Mouse (Mus musculus) macrophage (primary cell): ENCODE measurements around the gene Hyal3. TPM values are rescaled to one million over a fixed set of nuclear protein-coding genes. Genes with fewer than 3 reads are reported as not detected.

Experiments
- H3K27ac ChIP-seq: fragments of 350-480 bp; formaldehyde crosslinking; 2 replicates; pipeline ENCODE4 v1.9.0; 2021
- H3K36me3 ChIP-seq: fragments of 350-480 bp; formaldehyde crosslinking; 2 replicates; pipeline ENCODE4 v1.9.0; 2021; ENCODE audit errors: inconsistent target
- H3K4me3 ChIP-seq: fragments of 350-480 bp; formaldehyde crosslinking; 2 replicates; pipeline ENCODE4 v1.9.0; 2021; ENCODE audit errors: inconsistent target
- H3K79me2 ChIP-seq: fragments of 350-480 bp; formaldehyde crosslinking; 2 replicates; pipeline ENCODE4 v1.9.0; 2021; ENCODE audit errors: inconsistent target
- WGBS: methylation state at CpG from one replicate; pipeline ENCODE4 v1.1.7; 2026; ENCODE audit warnings: inconsistent platforms; ENCODE audit not compliant: missing documents; 5-methylcytosine and 5-hydroxymethylcytosine counted together
- polyA plus RNA-seq: library from polyadenylated mRNA; stranded (reverse); fragments of 250-400 nt; gene quantifications from 3 replicates; pipeline ENCODE4 v1.2.4, GENCODE M21; 2018; ENCODE audit warnings: inconsistent platforms

Hyal3 gene
- polyA plus RNA-seq, 1 experiment from 2014 or later: 0.43 TPM

DNA sequence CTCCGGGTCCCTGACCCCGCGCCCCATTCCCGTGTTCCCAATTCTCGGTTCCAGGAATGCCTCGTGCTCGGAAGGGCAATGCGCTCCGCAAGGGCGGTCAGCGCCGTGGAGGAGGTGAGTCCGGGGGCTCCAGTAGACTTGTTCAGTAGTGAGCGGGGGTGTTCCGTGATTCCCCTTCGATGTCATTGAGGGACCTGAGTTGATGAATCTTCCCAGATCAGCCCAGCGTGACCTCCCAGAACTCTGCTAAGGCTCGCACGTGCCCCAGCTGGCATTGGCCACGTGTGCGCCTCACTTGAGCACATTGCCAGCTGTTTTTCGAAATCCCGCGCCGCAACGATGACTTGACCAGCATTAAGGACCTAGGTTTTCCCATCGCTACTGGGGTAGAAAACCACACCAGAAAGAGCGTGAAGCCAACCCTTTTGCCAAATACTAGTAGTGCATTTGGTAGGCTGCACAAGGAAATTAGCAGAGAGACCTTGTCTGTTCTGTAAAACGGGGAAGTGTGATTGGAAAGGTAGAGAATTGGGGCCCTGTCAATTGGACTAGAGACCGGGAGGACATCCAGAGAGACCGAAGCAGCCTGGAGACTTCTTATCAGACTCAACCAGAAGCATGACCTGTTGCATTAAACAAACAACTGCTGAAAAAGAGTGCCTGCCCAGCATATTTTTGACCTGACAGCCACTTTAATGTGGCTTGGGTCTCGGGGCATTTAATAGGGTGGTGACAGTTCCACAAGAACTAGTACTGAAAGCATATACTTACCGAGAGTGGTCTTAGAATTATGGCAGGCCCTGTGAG, 7.4 kb downstream of the Hyal3 start:
- peak overlapping the region; percentile 32 for H3K27ac ChIP-seq
- H3K79me2 ChIP-seq: peaks cover 13% of the 10 kb centered on the region; the same call in 1 of the 2 replicates
- H3K4me3 ChIP-seq: peak overlapping the region; percentile 63
- peaks cover 16% of the 10 kb centered on the region; the same call in 1 of the 2 replicates for H3K36me3 ChIP-seq
- 3% methylated on average over 31 of the region's 33 CpGs for WGBS

GRCm38 (mm10) chr9:107590058-107590772, 9.6 kb downstream of the Hyal3 start:
- WGBS: 92% methylated on average over 25 of the region's 25 CpGs
- peaks cover 13% of the 10 kb centered on the region; the same call in 1 of the 2 replicates for H3K79me2 ChIP-seq
- H3K36me3 ChIP-seq: peaks cover 16% of the 10 kb centered on the region; the same call in 1 of the 2 replicates
- H3K27ac ChIP-seq: no peak overlapping the region
- no peak overlapping the region for H3K4me3 ChIP-seq

- WGBS: 92% methylated on average over 6 of the region's 6 CpGs
- H3K36me3 ChIP-seq: peaks cover 16% of the 10 kb centered on the region; the same call in 1 of the 2 replicates
- H3K79me2 ChIP-seq: peaks cover 13% of the 10 kb centered on the region; the same call in 1 of the 2 replicates
- H3K27ac ChIP-seq: no peak overlapping the region
- H3K4me3 ChIP-seq: no peak overlapping the region
These were observed 10.1 kb downstream of the Hyal3 start for GRCm38 (mm10) chr9:107590773-107591060.

DNA sequence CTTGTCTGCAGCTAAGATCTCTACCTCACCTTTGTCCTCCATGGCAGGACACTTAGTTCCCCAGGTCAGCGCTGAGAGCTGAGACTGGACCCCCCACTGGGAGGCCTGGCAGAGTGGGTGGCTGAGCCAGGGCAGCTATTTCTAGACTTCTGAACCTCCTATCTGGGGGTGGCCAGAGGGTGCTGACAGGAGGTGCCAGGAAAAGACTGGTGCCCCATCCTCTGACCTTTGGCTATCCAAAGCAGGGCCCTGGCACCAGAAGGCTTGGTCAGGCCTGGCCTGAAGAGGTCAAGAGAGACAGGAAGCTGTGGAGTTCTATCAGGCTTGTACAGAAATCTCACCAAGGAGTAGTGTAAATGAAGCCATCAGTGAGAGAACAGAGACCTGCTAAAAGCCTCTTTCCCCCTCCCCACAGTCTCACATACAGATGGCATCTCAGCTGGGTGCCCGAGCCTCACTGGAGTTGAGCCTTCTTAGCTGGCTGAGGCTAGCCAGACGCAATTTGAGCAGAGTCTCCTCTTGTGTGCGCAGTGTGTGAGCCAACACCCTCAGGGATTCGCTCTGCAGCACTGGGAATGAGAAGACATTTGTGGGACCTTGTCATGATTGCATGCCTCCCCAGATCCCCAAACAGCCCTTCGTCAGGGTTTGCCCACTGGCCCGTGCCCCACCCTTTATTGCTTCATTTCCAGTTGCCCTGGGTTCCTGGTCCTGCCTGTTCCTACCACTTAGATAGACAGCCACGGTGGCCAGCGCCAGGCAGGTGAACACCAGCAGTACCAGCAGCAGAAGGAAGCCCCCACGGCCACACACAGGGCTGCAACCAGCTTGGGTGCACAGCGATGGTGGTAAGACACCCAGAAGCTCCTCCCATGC, 12.7 kb downstream of the Hyal3 start:
- Histone ChIP-seq H3K36me3 (peaks cover 16% of the 10 kb centered on the region; the same call in 1 of the 2 replicates), H3K4me3 (no peak overlapping the region), H3K27ac (no peak overlapping the region), H3K79me2 (peaks cover 8% of the 10 kb centered on the region; the same call in 1 of the 2 replicates)
- 83% methylated on average over 10 of the region's 11 CpGs for WGBS

DNA sequence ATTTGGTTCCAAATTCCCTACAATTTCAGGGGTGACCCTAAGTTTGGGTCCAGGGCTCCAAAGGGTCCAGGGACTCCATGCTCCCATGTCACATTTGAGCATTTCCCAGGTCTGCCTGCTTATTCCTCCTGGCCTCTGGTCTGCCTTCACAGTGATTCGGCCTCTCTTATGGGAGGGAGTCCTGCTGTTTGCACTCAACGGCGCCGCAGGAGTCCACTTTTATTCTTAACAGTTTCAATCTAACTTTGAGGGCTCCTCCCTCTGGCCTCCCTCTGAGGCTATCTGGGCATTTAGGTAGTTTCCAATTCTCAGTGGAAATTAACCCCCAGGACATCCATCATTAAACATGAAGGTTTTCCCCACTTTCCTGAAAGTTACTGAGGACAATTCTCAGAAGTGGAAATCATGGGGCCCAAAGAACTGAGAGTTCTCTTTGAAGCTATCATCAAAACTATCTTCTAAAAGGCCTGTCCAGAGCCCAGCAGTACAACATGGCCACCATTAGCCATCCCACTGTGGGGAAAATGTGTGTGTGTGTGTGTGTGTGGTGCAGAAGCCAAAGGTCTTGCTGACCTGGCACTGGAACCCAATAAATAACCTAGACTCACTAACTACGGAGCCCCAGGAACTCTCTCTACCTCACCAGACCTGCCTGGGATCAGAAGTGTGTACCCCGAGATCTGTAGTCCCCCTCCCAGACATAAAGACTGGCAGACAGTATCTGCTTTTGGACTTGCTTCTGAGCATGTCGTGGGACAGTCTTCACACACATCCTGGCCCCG, 13.9 kb downstream of the Hyal3 start:
- no peaks in the 10 kb centered on the region for H3K79me2 ChIP-seq
- 97% methylated on average over 8 of the region's 8 CpGs for WGBS
- H3K4me3 ChIP-seq: no peak overlapping the region
- no peak overlapping the region for H3K27ac ChIP-seq
- peaks cover 16% of the 10 kb centered on the region; the same call in 1 of the 2 replicates for H3K36me3 ChIP-seq

- Histone ChIP-seq H3K36me3 (peaks cover 6% of the 10 kb centered on the region; the same call in 1 of the 2 replicates), H3K79me2 (no peaks in the 10 kb centered on the region), H3K27ac (no peak overlapping the region), H3K4me3 (no peak overlapping the region)
- 94% methylated on average over 11 of the region's 11 CpGs for WGBS
These were observed 16.3 kb downstream of the Hyal3 start for GRCm38 (mm10) chr9:107596619-107597569.

DNA sequence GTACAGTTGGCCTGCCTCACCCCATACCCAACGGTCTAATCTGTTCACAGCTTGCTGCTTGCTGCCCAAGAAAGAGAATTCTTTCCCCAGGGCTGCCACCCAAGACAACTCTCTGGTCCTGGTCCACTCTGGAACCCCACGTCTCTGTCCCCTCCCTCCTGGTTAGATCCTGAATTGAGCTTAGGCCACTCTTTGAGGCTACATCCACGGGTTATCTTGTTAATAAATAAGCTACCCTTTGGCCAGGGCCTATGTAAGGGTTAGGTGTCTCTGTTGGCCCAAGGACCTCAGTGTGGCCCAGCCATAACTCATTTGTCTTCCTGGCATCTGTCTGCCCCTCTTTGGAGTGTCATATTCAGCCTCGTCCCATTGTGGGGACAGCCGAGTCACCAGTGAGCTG, 17.8 kb downstream of the Hyal3 start:
- 86% methylated on average over 5 of the region's 5 CpGs for WGBS
- H3K79me2 ChIP-seq: no peaks in the 10 kb centered on the region

DNA sequence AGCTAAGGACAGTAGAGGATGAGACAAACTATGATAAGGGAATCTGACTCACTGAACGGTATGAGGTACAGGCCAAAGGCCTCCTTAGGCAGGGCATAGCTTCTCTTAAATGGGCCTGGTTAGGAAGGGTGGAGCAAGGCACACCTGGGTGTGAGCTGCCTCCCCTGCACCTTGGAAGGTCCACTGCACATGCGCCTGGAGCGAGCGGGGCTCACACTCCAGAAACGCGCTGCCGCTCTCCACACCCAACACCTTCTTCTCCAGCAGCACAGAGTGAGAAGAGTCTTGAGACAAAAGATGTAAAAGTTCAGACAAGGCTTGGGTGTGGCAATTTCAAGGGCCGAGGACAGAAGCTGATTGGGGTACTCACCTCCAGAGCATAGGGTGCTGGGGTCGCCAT, 18.8 kb downstream of the Hyal3 start:
- Histone ChIP-seq H3K27ac (no peak overlapping the region), H3K4me3 (no peak overlapping the region), H3K36me3 (no peaks in the 10 kb centered on the region), H3K79me2 (no peaks in the 10 kb centered on the region)
- WGBS: 95% methylated on average over 9 of the region's 9 CpGs

More for the DNA sequence above, 17.8 kb downstream of the Hyal3 start:
- Histone ChIP-seq H3K27ac (no peak overlapping the region), H3K36me3 (no peaks in the 10 kb centered on the region), H3K4me3 (no peak overlapping the region)

- H3K36me3 ChIP-seq: no peaks in the 10 kb centered on the region
- H3K4me3 ChIP-seq: no peak overlapping the region
- 86% methylated on average over 12 of the region's 14 CpGs for WGBS
- H3K27ac ChIP-seq: no peak overlapping the region
- H3K79me2 ChIP-seq: no peaks in the 10 kb centered on the region
These were observed 19.2 kb downstream of the Hyal3 start for GRCm38 (mm10) chr9:107599842-107600241.

GRCm38 (mm10) chr9:107600745-107601144, 20.1 kb downstream of the Hyal3 start:
- Histone ChIP-seq H3K79me2 (no peaks in the 10 kb centered on the region), H3K36me3 (no peaks in the 10 kb centered on the region), H3K27ac (no peak overlapping the region), H3K4me3 (no peak overlapping the region)
- WGBS: 73% methylated on average over 12 of the region's 12 CpGs

DNA sequence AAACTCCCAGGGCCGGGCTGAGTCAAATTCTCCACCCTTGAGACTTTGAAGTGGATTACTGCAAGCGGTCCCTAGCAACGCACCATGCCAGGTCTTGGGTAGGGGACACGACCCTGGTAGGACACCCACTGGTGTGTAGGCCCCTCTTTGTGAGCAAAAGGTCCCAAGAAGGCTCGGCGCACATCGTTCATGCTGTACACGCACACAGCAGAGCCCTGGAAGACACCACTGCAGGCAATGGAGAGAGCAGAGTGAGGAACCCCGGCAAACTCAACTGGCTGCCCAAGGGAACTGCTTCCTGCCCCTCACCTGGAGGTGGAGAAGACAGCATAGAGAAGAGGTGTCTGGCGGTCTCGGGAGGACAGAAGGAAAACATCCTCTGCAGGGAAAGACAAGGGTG, 20.7 kb downstream of the Hyal3 start:
- Histone ChIP-seq H3K4me3 (no peak overlapping the region), H3K36me3 (no peaks in the 10 kb centered on the region), H3K79me2 (no peaks in the 10 kb centered on the region), H3K27ac (no peak overlapping the region)
- 81% methylated on average over 11 of the region's 11 CpGs for WGBS

- H3K79me2 ChIP-seq: no peaks in the 10 kb centered on the region
- no peak overlapping the region for H3K4me3 ChIP-seq
- H3K27ac ChIP-seq: no peak overlapping the region
- H3K36me3 ChIP-seq: no peaks in the 10 kb centered on the region
- WGBS: 10% methylated on average over 10 of the region's 10 CpGs
These were observed 21.5 kb downstream of the Hyal3 start for GRCm38 (mm10) chr9:107602068-107602648.

- no peaks in the 10 kb centered on the region for H3K36me3 ChIP-seq
- WGBS: 76% methylated on average over 6 of the region's 6 CpGs
- no peak overlapping the region for H3K27ac ChIP-seq
- no peak overlapping the region for H3K4me3 ChIP-seq
- H3K79me2 ChIP-seq: no peaks in the 10 kb centered on the region
These were observed 22.6 kb downstream of the Hyal3 start for GRCm38 (mm10) chr9:107603251-107603650.
